Mouse (Mus musculus) G1E-ER4 (cell line): ENCODE measurements around the gene Foxg1. TPM values are rescaled to one million over a fixed set of nuclear protein-coding genes. Genes with fewer than 3 reads are reported as not detected.

Experiments used
- GATA1 ChIP-seq: IDR thresholded peaks from one replicate; pipeline ENCODE4 v1.8.0; 2012; ENCODE audit warnings: low read length, inconsistent platforms
- polyA plus RNA-seq: library from polyadenylated mRNA; stranded (reverse); fragments of >175 nt; gene quantifications from 2 replicates; pipeline ENCODE4 v1.2.3, GENCODE M21; 2012

The Foxg1 gene
- polyA plus RNA-seq, 1 experiment: not detected

DNA sequence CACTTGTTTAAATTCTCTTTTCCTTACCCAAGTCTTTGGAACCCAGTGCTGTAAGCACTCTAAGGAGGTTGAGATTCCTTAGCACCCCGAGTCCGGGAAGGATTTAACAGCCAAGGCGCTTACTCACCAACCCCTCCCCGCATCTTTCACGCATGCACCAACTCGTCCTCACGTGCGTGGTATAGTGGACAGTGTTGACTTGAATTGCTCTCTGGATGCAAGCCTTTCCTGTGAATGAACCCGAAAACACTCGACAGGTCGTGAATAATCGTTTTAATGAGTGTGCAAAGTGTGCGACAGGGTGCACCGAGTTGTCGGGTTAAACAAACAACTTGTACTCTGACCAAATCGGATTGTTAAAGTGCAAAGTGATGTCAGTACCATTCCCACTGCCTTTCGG, 12.4 kb downstream of the Foxg1 start:
- no peak for TF ChIP-seq GATA1

DNA sequence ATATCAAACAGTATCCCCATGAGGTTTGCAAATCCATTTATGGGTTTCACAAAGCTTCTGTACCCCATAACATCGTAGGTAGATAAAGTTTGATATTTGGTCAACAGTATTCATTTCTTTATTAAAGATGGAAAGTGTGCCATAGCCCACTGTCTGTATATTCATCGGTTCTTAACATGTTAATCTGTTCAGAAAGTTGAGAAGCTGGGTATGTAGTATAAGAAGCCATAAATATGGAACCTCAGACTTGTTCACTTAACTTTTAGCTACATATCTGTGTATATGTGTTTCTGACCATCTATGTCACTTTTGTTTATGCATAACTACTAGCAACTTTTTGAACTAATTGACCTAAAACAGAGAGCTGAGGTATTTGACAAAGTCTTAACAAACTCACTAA, 13.5 kb downstream of the Foxg1 start:
- no peak for TF ChIP-seq GATA1

- TF ChIP-seq GATA1: no peak
Observed at GRCm38 (mm10) chr12:49396776-49397175, 14.3 kb downstream of the Foxg1 start.

GRCm38 (mm10) chr12:49397443-49398162, 15.1 kb downstream of the Foxg1 start:
- TF ChIP-seq GATA1: no peak

DNA sequence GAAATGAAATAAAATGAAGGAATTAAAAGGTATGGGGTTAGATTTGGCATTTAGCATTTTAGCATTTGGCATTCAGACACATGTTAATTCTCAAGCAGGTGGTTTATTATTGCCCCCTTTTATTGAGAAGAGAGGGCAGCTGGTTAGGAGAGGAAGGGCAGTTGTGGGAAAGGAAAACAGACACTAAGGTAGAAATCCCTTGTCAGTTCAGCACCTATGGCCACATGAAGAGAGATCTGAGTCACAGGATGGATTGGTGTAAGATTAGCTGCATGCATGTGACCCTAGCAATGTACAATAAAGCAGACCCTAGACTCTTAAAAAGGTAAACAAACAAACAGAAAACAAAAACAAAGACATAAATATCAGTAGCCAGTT, 15.7 kb downstream of the Foxg1 start:
- TF ChIP-seq GATA1: no peak

GRCm38 (mm10) chr12:49398636-49399035, 16.2 kb downstream of the Foxg1 start:
- TF ChIP-seq GATA1: no peak

GRCm38 (mm10) chr12:49399611-49400010, 17.2 kb downstream of the Foxg1 start:
- TF ChIP-seq GATA1: no peak

DNA sequence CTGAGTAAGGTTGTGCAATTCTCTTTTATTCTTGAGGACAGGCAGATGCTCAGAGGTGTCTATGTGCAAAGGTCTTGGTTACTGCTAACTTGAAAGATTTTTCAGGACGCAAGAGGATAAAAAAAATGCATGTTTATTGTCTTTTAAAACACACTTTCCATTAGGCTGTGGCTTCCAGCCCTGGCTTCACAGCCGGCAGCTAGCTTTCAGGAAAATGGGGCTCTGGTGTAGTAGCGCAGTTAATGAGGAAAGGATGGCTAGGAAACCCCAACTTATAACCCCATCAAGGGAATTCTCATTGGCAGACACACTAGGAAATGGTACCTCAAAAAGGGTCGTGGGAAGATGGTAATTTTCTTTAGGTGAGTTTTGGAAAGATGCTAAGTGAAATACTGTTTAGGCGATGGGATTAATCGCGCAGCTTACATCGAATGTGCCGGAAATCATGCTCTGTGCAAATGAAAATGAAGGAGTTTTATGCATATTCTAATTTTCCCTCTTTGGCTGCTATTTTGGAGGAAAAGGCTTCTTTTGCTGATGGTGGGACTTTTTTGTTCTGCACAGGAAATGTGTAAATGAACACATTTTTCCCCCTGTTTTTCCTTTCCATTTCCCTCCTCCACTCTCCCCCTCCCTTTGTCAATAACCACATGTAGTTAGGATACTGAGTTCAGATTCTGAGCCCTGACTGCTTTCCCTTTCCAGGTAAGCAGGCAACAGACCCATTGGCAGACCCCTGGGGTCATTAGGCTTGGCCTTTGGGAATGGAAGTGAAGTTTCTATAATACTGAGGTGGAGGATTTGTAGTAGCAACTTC, 17.8 kb downstream of the Foxg1 start:
- TF ChIP-seq GATA1: no peak

- TF ChIP-seq GATA1: no peak
Observed at GRCm38 (mm10) chr12:49400853-49401118, 18.3 kb downstream of the Foxg1 start.

DNA sequence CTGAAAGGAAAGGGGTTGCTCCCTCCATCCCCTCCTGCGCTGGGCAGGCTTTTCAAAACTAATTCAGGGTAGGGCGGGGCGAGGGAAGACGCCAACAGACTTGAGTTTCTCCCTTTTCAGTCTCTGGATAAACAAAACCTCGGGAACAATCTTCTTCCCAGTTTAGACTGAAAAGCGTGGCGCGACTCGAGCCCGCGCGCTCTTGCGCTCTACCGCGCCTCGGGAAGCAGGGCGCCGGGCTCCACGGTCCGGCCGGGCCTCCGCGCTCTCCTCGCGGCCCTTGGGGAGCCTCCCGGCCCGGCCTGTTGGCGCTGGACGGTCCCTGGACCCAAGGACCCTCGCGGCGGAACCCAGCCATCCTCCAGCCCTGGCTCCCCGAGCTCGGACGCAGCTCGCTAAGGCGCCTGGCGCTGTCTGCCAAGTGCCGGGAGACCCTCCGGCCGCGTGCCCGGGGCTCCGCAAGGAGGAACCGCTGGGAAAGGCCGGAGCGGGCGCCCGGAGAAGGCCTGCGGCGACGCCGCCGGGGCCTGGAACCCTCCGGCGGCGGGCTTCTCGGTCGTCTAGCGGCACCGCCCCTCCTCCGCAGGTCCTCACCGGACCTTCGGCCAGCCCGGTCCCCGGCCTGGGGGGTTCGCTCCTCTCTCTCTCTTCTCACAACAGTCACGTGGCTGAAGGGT, 18.8 kb downstream of the Foxg1 start:
- TF ChIP-seq GATA1: no peak

GRCm38 (mm10) chr12:49401796-49402130, 19.3 kb downstream of the Foxg1 start:
- no peak for TF ChIP-seq GATA1

GRCm38 (mm10) chr12:49409833-49410232, 27.4 kb downstream of the Foxg1 start:
- TF ChIP-seq GATA1: no peak

DNA sequence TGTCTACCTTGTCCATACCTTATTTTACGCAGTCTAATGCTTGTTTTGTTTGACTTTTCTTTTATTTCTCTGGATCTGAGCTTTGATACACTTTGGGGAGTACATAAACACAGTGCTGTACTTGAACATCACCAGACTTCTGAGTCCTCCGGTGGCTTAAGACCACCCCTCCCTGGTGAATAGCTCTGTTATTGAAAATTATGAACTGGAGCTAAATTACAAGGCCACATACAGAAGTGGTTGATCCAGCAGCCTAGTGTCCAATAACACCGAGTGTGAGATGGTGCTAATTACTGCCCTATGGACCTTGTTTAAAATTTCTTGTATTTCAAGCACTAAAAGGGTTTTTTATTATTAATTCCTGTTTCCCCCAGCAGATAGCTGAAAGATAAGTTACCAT, 35.5 kb downstream of the Foxg1 start:
- no peak for TF ChIP-seq GATA1

Other genes starting within 250 kb of the Foxg1 start
- gene Gm43517, start 2.5 kb downstream of the Foxg1 start, polyA plus RNA-seq: not detected in 2 replicates